Mouse (Mus musculus): Measurements from ENCODE around the gene Sim2.

- TF ChIP-seq CTCF (IDR thresholded peaks at IDR 0.05; ENCODE audit: borderline replicate concordance, insufficient read depth, low read depth, low read length) (no peak), POLR2A (IDR thresholded peaks at IDR 0.05; ENCODE audit: borderline replicate concordance, insufficient read depth, low read length) (no peak)
These were observed 24.9 kb upstream of the Sim2 start for GRCm38 (mm10) chr16:94059820-94060219.
